Mouse (Mus musculus) adrenal gland, postnatal 0 days (tissue): ENCODE data around the gene Tmx4. TPM values are rescaled to one million over a fixed set of nuclear protein-coding genes. Genes with fewer than 3 reads are reported as not detected.

Experiments used
- polyA plus RNA-seq: library from polyadenylated mRNA; unstranded; fragments of >200 nt; fragmentation: Nextera tagmentation; extraction: Ambion mirVana; gene quantifications from 2 replicates; pipeline ENCODE4 v1.2.1, GENCODE M21; 2015

The Tmx4 gene
- polyA plus RNA-seq, result 14.8 and 16.4 TPM in 2 replicates

GRCm38 (mm10) chr2:134643514-134644300 lies at the start of gene Tmx4:
TSS of gene Tmx4 (minus strand) at chr2:134644145.

GRCm38 (mm10) chr2:134554221-134554727 lies 89.7 kb downstream of the Tmx4 start, which contains the start of gene Hao1:
TSS of gene Hao1 (minus strand) at chr2:134554368.

Other genes starting within 250 kb of the Tmx4 start
- gene Hao1, start 89.8 kb downstream of the Tmx4 start, polyA plus RNA-seq, result 3.1 and 5.7 TPM in 2 replicates
- gene Plcb1, start 141.9 kb upstream of the Tmx4 start, polyA plus RNA-seq, result 14.2 and 40.8 TPM in 2 replicates